Mouse (Mus musculus): ENCODE measurements around the gene Rnf20. TPM values are rescaled to one million over a fixed set of nuclear protein-coding genes. Genes with fewer than 3 reads are reported as not detected.
"Not testable (repeated sequence)": the region's sequence is repeated elsewhere in the genome, so short reads cannot be mapped to it uniquely, and the experiment has no call there.

Rnf20 gene
- polyA plus RNA-seq, 2 experiments, result 54.3 to 54.5 TPM

DNA sequence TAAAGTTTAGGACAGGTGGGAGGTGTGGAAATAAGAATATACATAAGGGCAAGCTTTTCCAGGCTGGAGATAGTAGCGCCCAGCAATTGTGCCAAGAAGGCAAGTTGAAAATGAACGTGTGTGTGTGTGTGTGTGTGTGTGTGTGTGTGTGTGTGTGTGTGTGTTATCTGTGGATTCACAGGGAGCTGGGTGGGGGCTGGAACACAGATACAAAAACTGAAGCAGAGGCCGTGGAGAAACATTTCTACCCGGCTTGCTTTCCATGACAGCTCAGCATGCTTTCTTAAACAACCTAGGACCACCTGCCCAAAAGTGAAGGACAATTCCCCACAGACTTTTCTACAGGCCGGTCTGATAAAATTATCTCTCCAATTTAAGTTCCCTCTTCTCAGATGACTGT lies 27.2 kb upstream of the Rnf20 start:
- no peak overlapping the region for H3K27ac ChIP-seq (replicated peaks; ENCODE audit: low read depth, low read length)
- H3K27me3 ChIP-seq (ENCODE audit: control insufficient read depth, insufficient read depth, low read length), result no peaks in the 10 kb centered on the region
- H3K4me1 ChIP-seq (ENCODE audit: control insufficient read depth, insufficient read depth, low read length), result no peaks in the 10 kb centered on the region
- no peak for TF ChIP-seq POLR2A (IDR thresholded peaks at IDR 0.05; ENCODE audit: borderline replicate concordance, extremely low read depth, insufficient read depth, insufficient read length)
- DNase-seq (ENCODE audit: low spot score) (no peak), ATAC-seq (ENCODE audit: low FRiP score, low read depth) (no peak)
- no peak overlapping the region for H3K4me3 ChIP-seq (replicated peaks; ENCODE audit: low read length)
- H3K9me3 ChIP-seq (ENCODE audit: control insufficient read depth, low read length), result no peaks in the 10 kb centered on the region
- no peak overlapping the region for H3K4me2 ChIP-seq (replicated peaks; ENCODE audit: low read depth, low read length, severe bottlenecking)
- no peak overlapping the region for H3K9ac ChIP-seq (ENCODE audit: low read depth, low read length, severe bottlenecking)
- no peaks in the 10 kb centered on the region for H3K36me3 ChIP-seq (ENCODE audit: control insufficient read depth, insufficient read depth, low read length)
- 83% methylated on average over 5 of the region's 5 CpGs for WGBS

DNA sequence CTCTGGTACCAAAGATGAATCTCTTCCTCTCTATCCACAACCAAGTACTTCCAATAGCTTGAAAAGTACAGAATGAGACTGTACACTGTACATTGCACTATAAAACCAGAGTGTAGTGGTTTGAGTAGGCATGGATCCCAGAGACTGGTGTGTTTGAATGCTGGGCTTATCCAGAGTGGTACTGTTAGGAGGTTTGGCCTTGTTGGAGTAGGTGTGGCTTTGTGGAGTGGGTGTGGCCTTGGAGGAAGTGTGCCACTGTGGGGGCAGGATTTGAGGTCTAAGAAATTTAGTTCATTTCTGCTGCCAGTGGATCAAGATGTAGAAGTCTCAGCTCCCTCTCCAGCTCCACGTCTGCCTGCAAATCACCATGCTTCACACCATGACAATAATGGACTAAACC lies 26.3 kb upstream of the Rnf20 start:
- Histone ChIP-seq H3K27ac (replicated peaks; ENCODE audit: low read depth, low read length) (no peak overlapping the region), H3K9me3 (ENCODE audit: control insufficient read depth, low read length) (no peaks in the 10 kb centered on the region), H3K4me3 (replicated peaks; ENCODE audit: low read length) (no peak overlapping the region), H3K4me1 (ENCODE audit: control insufficient read depth, insufficient read depth, low read length) (no peaks in the 10 kb centered on the region), H3K36me3 (ENCODE audit: control insufficient read depth, insufficient read depth, low read length) (no peaks in the 10 kb centered on the region), H3K27me3 (ENCODE audit: control insufficient read depth, insufficient read depth, low read length) (no peaks in the 10 kb centered on the region), H3K4me2 (replicated peaks; ENCODE audit: low read depth, low read length, severe bottlenecking) (no peak overlapping the region), H3K9ac (ENCODE audit: low read depth, low read length, severe bottlenecking) (no peak overlapping the region)
- ATAC-seq (ENCODE audit: low FRiP score, low read depth) (no peak), DNase-seq (ENCODE audit: low spot score) (no peak)
- WGBS, result 86% methylated on average over 1 of the region's 1 CpGs
- TF ChIP-seq POLR2A (IDR thresholded peaks at IDR 0.05; ENCODE audit: borderline replicate concordance, extremely low read depth, insufficient read depth, insufficient read length), result no peak

DNA sequence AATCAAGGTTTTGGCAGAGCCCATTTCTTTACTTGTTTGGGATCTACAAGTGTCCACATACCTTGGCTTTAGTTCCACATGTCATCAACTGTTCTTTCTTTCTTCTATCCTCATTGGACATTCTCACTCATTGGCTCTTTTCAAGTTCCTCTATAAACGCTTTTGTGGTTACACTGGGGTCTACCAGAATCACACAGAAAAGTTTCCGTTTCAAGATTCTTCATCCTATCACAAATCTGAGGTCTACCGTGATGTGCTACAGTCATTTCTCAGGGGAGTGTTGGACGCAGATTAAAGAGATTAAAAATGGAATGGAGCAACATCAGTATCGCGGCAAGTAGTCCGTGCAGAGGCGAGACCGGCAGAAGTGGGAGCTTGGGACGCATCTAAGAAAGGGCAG lies 14.9 kb upstream of the Rnf20 start:
- H3K9ac ChIP-seq (ENCODE audit: low read depth, low read length, severe bottlenecking), result no peak overlapping the region
- ATAC-seq (ENCODE audit: low FRiP score, low read depth), result no peak
- no peaks in the 10 kb centered on the region for H3K9me3 ChIP-seq (ENCODE audit: control insufficient read depth, low read length)
- H3K4me1 ChIP-seq (ENCODE audit: control insufficient read depth, insufficient read depth, low read length), result no peaks in the 10 kb centered on the region
- H3K36me3 ChIP-seq (ENCODE audit: control insufficient read depth, insufficient read depth, low read length), result no peaks in the 10 kb centered on the region
- no peak for DNase-seq (ENCODE audit: low spot score)
- no peak overlapping the region for H3K27ac ChIP-seq (replicated peaks; ENCODE audit: low read depth, low read length)
- H3K4me2 ChIP-seq (replicated peaks; ENCODE audit: low read depth, low read length, severe bottlenecking), result no peak overlapping the region
- no peaks in the 10 kb centered on the region for H3K27me3 ChIP-seq (ENCODE audit: control insufficient read depth, insufficient read depth, low read length)
- H3K4me3 ChIP-seq (replicated peaks; ENCODE audit: low read length), result no peak overlapping the region
- WGBS, result 89% methylated on average over 10 of the region's 10 CpGs
- TF ChIP-seq POLR2A (IDR thresholded peaks at IDR 0.05; ENCODE audit: borderline replicate concordance, extremely low read depth, insufficient read depth, insufficient read length), result no peak

DNA sequence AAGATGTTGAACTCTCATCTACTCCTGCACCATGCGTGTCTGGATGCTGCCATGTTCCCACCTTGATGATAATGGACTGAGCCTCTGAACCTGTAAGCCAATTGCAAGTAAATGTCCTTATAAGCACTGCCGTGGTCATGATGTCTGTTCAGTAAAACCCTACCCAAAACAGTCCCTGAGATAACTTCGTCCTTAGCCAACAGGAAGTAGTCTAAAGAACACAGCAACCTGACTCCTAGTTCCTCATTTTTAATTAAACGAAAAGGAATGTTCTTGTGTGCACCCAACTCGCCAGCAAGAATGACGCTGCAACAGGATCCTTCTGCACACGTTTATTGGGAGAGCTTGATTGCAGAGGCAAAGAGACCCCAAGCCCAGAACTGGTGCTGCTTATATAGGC lies 11.9 kb upstream of the Rnf20 start:
- not testable (repeated sequence) for H3K9me3 ChIP-seq (ENCODE audit: control insufficient read depth, low read length); H3K4me3 ChIP-seq (replicated peaks; ENCODE audit: low read length); ATAC-seq (ENCODE audit: low FRiP score, low read depth); DNase-seq (ENCODE audit: low spot score); H3K4me1 ChIP-seq (ENCODE audit: control insufficient read depth, insufficient read depth, low read length); H3K4me2 ChIP-seq (replicated peaks; ENCODE audit: low read depth, low read length, severe bottlenecking); H3K36me3 ChIP-seq (ENCODE audit: control insufficient read depth, insufficient read depth, low read length); H3K27me3 ChIP-seq (ENCODE audit: control insufficient read depth, insufficient read depth, low read length); H3K9ac ChIP-seq (ENCODE audit: low read depth, low read length, severe bottlenecking); H3K27ac ChIP-seq (replicated peaks; ENCODE audit: low read depth, low read length)
- 84% methylated on average over 7 of the region's 7 CpGs for WGBS

GRCm38 (mm10) chr4:49622272-49622671 lies 9.5 kb upstream of the Rnf20 start:
- Histone ChIP-seq H3K27ac (replicated peaks; ENCODE audit: low read depth, low read length) (no peak overlapping the region), H3K4me2 (replicated peaks; ENCODE audit: low read depth, low read length, severe bottlenecking) (no peak overlapping the region), H3K9ac (ENCODE audit: low read depth, low read length, severe bottlenecking) (no peak overlapping the region), H3K27me3 (ENCODE audit: control insufficient read depth, insufficient read depth, low read length) (no peaks in the 10 kb centered on the region), H3K9me3 (ENCODE audit: control insufficient read depth, low read length) (no peaks in the 10 kb centered on the region), H3K4me3 (replicated peaks; ENCODE audit: low read length) (no peak overlapping the region), H3K36me3 (ENCODE audit: control insufficient read depth, insufficient read depth, low read length) (no peaks in the 10 kb centered on the region), H3K4me1 (ENCODE audit: control insufficient read depth, insufficient read depth, low read length) (no peaks in the 10 kb centered on the region)
- 72% methylated on average over 2 of the region's 2 CpGs for WGBS
- DNase-seq (ENCODE audit: low spot score), result no peak
- ATAC-seq (ENCODE audit: low FRiP score, low read depth), result no peak
- no peak for TF ChIP-seq POLR2A (IDR thresholded peaks at IDR 0.05; ENCODE audit: borderline replicate concordance, extremely low read depth, insufficient read depth, insufficient read length)

DNA sequence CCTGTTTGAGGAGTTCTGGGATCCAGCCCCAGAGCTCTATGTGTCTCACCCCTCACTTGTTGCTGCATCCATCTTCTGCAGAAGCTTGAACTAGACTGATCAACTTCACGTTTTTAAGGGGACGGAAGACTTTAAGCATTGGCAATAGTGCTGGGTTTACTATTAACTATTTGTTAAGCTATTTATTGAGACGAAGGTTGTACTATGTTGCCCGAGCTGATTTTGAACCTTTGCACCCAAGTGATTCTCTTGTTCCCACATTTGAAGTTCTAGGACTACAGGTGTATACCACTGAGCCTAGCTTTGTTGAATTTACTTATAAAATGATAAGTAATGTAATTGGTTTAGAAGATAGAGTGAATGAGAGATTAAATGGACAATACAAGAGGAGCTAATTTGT lies 7.9 kb upstream of the Rnf20 start:
- ATAC-seq (ENCODE audit: low FRiP score, low read depth) (no peak), DNase-seq (ENCODE audit: low spot score) (no peak)
- Histone ChIP-seq H3K4me3 (replicated peaks; ENCODE audit: low read length) (no peak overlapping the region), H3K9ac (ENCODE audit: low read depth, low read length, severe bottlenecking) (no peak overlapping the region), H3K27ac (replicated peaks; ENCODE audit: low read depth, low read length) (no peak overlapping the region), H3K27me3 (ENCODE audit: control insufficient read depth, insufficient read depth, low read length) (no peaks in the 10 kb centered on the region), H3K4me2 (replicated peaks; ENCODE audit: low read depth, low read length, severe bottlenecking) (no peak overlapping the region), H3K36me3 (ENCODE audit: control insufficient read depth, insufficient read depth, low read length) (no peaks in the 10 kb centered on the region), H3K4me1 (ENCODE audit: control insufficient read depth, insufficient read depth, low read length) (no peaks in the 10 kb centered on the region), H3K9me3 (ENCODE audit: control insufficient read depth, low read length) (no peaks in the 10 kb centered on the region)
- TF ChIP-seq POLR2A (IDR thresholded peaks at IDR 0.05; ENCODE audit: borderline replicate concordance, extremely low read depth, insufficient read depth, insufficient read length), result no peak
- WGBS, result 78% methylated on average over 4 of the region's 4 CpGs

GRCm38 (mm10) chr4:49624969-49625368 lies 6.8 kb upstream of the Rnf20 start:
- not testable (repeated sequence) for H3K36me3 ChIP-seq (ENCODE audit: control insufficient read depth, insufficient read depth, low read length); DNase-seq (ENCODE audit: low spot score); H3K4me3 ChIP-seq (replicated peaks; ENCODE audit: low read length); H3K4me2 ChIP-seq (replicated peaks; ENCODE audit: low read depth, low read length, severe bottlenecking); H3K27ac ChIP-seq (replicated peaks; ENCODE audit: low read depth, low read length); H3K4me1 ChIP-seq (ENCODE audit: control insufficient read depth, insufficient read depth, low read length); H3K27me3 ChIP-seq (ENCODE audit: control insufficient read depth, insufficient read depth, low read length); H3K9me3 ChIP-seq (ENCODE audit: control insufficient read depth, low read length); H3K9ac ChIP-seq (ENCODE audit: low read depth, low read length, severe bottlenecking); ATAC-seq (ENCODE audit: low FRiP score, low read depth)
- WGBS, result 82% methylated on average over 4 of the region's 4 CpGs

All from limb, embryonic 14.5 days (tissue).